Mouse (Mus musculus) adipocyte (in vitro differentiated cells): ENCODE measurements at regions not wholly inside any gene's neighbourhood (a gene's known extent, or its start where the extent isn't known, plus 50 kb on each side); places are given as distances from the start of the nearest gene placed in this dataset.
A peak's percentile ranks its signal among the peaks of the same experiment; 100 is the strongest.

Experiments used
- DNase-seq: peaks from one replicate; pipeline ENCODE4 v3.0.0-alpha.2; 2016; ENCODE audit warnings: low spot score

GRCm38 (mm10) chr1:148249376-148249775 lies 1711.7 kb downstream of the Pla2g4a start:
- no peak for DNase-seq

GRCm38 (mm10) chr1:148246661-148247060 lies 1714.4 kb downstream of the Pla2g4a start:
- DNase-seq: no peak

GRCm38 (mm10) chr1:148227396-148227795 lies 1732.8 kb downstream of the Brinp3 start:
- peak; percentile 30 for DNase-seq
